Mouse (Mus musculus): ENCODE measurements around the gene Fitm1.

DNA sequence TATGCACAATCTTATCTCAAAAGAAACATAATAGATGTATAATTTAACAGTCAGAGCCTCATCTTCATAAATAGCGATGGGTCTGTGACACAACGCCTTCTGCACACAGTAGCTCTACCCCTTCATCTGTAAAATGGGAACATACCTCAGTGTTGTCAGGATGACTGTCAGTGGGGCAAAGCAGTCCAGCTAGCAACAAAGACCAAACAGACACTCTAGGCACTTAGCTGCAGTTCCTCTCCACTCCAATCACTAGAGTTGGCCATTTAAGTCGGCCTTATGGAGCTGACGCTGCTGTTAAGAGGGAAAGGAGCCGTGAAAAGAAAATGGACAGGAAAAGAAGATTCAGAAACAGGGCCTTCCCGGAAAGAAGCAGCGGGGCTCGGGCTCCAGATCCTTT is 23.6 kb upstream of the Fitm1 start:
- TF ChIP-seq CTCF (IDR thresholded peaks at IDR 0.05) (no peak), EP300 (IDR thresholded peaks at IDR 0.05) (no peak)
